Mouse (Mus musculus) monocyte, adult 5-6 weeks (primary cell): ENCODE results near the gene Gm11232. TPM values are rescaled to one million over a fixed set of nuclear protein-coding genes. Genes with fewer than 3 reads are reported as not detected.

ENCODE experiments used
- ATAC-seq: fragments of 153-309, 156-312 bp; replicated peaks from 2 replicates; pipeline ENCODE4 v1.8.0; 2017; ENCODE audit warnings: mild to moderate bottlenecking; ENCODE audit not compliant: low TSS enrichment, insufficient number of reproducible peaks, severe bottlenecking, poor library complexity, low FRiP score
- total RNA-seq: library from RNA; stranded (forward); fragments of 200-1000, 200-491, 200-594 nt; gene quantifications from 3 replicates; pipeline ENCODE4 v1.2.3, GENCODE M21; 2017

The Gm11232 gene
- not detected in 3 replicates for total RNA-seq

DNA sequence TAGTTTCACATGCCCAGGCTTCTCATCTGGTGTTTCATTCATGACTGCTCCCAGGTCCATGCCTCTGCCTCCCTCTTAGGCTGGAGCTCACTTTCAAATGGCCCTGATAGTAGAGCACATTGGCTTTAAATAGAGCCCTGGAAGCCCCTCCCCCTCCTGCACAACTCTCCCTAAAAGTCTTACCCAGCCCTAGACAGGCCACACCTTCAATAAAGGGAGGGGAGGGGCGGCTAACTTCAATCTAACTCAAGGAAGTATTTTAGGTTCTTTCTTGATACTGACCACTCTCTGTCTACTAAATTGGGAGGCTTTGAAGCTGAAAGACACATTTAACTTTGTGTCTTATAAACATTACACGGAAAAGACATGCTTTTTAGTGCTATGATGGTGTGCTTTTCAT lies at the start of gene Gm11232:
Gm11232 (minus strand) TSS at position 101 of the 400 bp plus-strand sequence.
- ATAC-seq = no peak

- ATAC-seq = no peak
Observed at GRCm38 (mm10) chr4:71805977-71806534, 48.3 kb upstream of the Gm11232 start.

DNA sequence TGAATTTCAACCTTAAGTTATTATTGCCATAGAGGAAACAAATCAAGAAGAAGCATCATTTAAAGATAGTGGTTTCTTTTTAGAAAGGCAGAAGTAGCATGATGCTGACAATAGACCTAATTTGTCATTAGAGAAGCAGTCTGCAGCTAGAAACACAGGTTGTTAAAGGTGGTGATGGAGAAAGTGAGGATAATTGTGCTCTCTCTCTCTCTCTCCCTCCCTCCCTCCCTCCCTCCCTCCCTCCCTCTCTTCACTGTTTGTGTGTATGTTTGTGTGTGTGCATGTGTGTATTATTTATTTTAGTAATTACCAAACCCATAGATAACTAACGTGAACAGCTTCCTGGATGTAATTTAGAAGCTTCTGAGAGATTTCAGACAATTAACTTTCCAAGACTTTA lies 7.8 kb upstream of the Gm11232 start:
- no peak for ATAC-seq

- ATAC-seq = no peak
Observed at GRCm38 (mm10) chr4:71765071-71765470, 7.3 kb upstream of the Gm11232 start.

DNA sequence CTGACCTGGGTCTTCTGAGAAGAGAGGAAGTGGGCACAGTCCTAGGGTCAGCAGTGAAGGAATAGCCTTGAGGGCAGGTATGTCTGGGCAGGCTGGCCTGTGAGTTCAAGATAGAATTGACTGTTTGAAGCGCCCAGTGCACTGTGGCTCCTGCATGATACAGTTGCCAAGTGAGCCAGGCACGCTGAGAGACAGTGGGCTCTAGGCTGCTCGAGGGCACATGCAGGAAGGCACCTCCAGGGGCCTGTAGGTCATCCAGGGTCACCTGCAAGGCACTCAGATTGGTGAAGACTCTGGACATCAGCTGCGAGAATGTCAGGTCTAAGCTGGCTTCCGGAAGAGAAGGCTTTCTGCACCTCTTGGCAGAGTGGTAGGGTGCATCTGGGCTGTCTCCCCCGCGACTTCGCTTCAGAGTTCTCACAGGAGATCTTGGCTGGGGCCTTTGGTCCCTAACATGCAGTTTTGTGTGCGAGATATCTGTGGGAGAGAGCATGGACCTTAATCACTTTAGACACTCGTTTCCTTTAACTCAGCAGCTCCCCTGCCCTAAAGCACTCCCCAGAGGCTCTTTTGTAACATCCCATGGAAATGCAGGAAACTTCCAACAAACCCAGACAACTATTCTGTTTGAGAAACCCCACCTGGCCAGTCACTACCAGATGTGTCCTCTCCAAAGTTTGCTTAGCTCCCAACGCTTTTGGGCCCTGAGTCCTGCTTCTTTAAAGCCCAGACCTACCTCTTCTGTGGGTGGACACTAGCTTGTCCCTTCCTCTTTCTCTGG lies 1.1 kb downstream of the Gm11232 start:
- ATAC-seq = 0 out of 2 replicates have a peak, but pooled peaks have one; percentile 17

GRCm38 (mm10) chr4:71745741-71746140 lies 12.0 kb downstream of the Gm11232 start:
- ATAC-seq = no peak

DNA sequence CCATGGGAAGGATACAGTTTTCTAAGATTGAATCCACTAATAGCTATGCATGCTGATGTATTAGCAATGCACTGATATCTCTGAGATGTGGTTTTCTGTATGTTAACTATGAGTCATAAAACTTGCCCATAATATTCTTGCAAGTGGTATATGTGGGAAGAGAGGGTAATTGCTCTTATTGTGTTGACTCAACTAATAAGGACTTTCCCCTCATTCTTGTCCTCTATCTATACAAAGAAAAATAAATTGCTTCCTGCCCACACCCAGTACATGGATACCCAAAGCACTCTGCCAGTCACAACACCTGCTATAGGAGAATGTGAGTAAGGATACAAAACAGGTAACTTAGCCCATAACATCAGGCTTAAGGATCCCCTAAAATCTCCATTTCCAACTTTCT lies 21.2 kb downstream of the Gm11232 start:
- no peak for ATAC-seq

GRCm38 (mm10) chr4:71735261-71735660 lies 22.5 kb downstream of the Gm11232 start:
- no peak for ATAC-seq

GRCm38 (mm10) chr4:71729401-71729800 lies 28.4 kb downstream of the Gm11232 start:
- no peak for ATAC-seq

DNA sequence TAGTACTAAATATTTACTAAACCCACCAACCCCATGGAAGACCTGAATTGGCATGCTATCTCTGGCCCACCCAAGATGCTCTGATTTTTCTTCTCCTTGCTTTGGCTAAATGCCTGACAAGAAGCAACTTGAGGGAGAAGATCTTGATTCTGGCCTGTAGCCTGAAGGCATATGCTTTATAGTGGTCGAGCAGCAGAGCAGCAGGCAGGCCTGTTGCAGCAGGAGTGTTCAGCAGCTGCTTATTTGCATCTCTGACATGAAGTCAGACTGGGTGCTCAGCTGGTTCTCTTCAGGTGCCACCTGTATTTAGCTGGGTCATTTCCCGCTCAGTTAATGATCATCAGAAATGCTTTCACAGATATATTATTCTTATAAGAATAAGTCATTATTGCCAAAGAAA lies 30.2 kb downstream of the Gm11232 start:
- ATAC-seq = no peak

GRCm38 (mm10) chr4:71727056-71727455 lies 30.7 kb downstream of the Gm11232 start:
- no peak for ATAC-seq

GRCm38 (mm10) chr4:71725889-71726288 lies 31.9 kb downstream of the Gm11232 start:
- no peak for ATAC-seq
